19 mouse cellular contexts compared by ENCODE assay signal in genomic region chr9:115966746-115967145, GRCm38 (mm10). TPM values are rescaled to one million over a fixed set of nuclear protein-coding genes. Genes with fewer than 3 reads are reported as not detected.
DNase-seq lines count a peak whose midpoint lies in the region; ATAC-seq lines count a peak whose summit lies in the region.
"Had no signal": no experiment of that assay in that cellular context is flagged by ENCODE, and none has a peak within 500 bp of the region (broad histone marks: within the 10 kb centered on the region; RNA-seq: fewer than 3 reads in every experiment).

No protein-coding gene starts in this region.

- no peak overlapping the region for H3K27ac ChIP-seq in heart, embryonic 11.5 days (ENCODE audit: low read depth, low read length)
- H3K27ac ChIP-seq: forebrain, embryonic 13.5 days; hindbrain, postnatal 0 days; liver, embryonic 12.5 days; lung, embryonic 15.5 days; midbrain, embryonic 12.5 days; neural tube, embryonic 13.5 days had no signal

- no peak overlapping the region for H3K9ac ChIP-seq in heart, embryonic 11.5 days (ENCODE audit: low read depth, low read length)
- H3K9ac ChIP-seq: forebrain, embryonic 13.5 days; liver, embryonic 12.5 days; lung, embryonic 15.5 days; midbrain, embryonic 12.5 days; neural tube, embryonic 13.5 days had no signal

- peak; percentile 22 for DNase-seq in layer of hippocampus, adult 8-10 months (ENCODE audit: low spot score in 2 of 2)
- no peak for DNase-seq in layer of hippocampus, adult 9-10 months (ENCODE audit: low spot score)
- DNase-seq in brain, adult 2 months (ENCODE audit: low read depth, low spot score): peak; percentile 88
- peak; percentile 31 to 36 for DNase-seq in frontal cortex, postnatal 14 days (ENCODE audit: low spot score in 2 of 2)
- peak; percentile 41 to 70 for DNase-seq in right cerebral cortex, postnatal 10 days (ENCODE audit: low spot score in 2 of 2)
- DNase-seq in cerebellum, adult 8-10 months: no peak
- DNase-seq: cerebellum, postnatal 10 days; heart, postnatal 4 days; kidney, adult 18-20 months; kidney, postnatal 25 days; spleen, adult 18-20 months had no signal

- no peak for ATAC-seq in heart, embryonic 11.5 days (replicated peaks; ENCODE audit: insufficient number of reproducible peaks, low FRiP score, low TSS enrichment)
- ATAC-seq: forebrain, embryonic 13.5 days; hindbrain, postnatal 0 days; liver, embryonic 12.5 days had no signal

- H3K36me3 ChIP-seq in heart, embryonic 11.5 days (ENCODE audit: control insufficient read depth, insufficient read depth, low read length): no peaks in the 10 kb centered on the region
- H3K36me3 ChIP-seq: liver, embryonic 12.5 days; lung, embryonic 15.5 days; midbrain, embryonic 12.5 days; neural tube, embryonic 13.5 days had no signal

- WGBS in heart, embryonic 11.5 days (ENCODE audit: insufficient replicate concordance): 82% methylated on average over 5 of the region's 5 CpGs

- H3K4me2 ChIP-seq in heart, embryonic 11.5 days: no peak overlapping the region
- H3K4me2 ChIP-seq: forebrain, embryonic 13.5 days; liver, embryonic 12.5 days; lung, embryonic 15.5 days; midbrain, embryonic 12.5 days; neural tube, embryonic 13.5 days had no signal

- H3K27me3 ChIP-seq in heart, embryonic 11.5 days (ENCODE audit: control insufficient read depth, insufficient read depth, low read length): no peaks in the 10 kb centered on the region
- H3K27me3 ChIP-seq: forebrain, embryonic 13.5 days; liver, embryonic 12.5 days; lung, embryonic 15.5 days; midbrain, embryonic 12.5 days; neural tube, embryonic 13.5 days had no signal

- H3K4me3 ChIP-seq in heart, embryonic 11.5 days (ENCODE audit: low read depth, low read length): no peak overlapping the region
- H3K4me3 ChIP-seq: forebrain, embryonic 13.5 days; liver, embryonic 12.5 days; lung, embryonic 15.5 days; midbrain, embryonic 12.5 days; neural tube, embryonic 13.5 days had no signal

- H3K4me1 ChIP-seq in heart, embryonic 11.5 days (ENCODE audit: control insufficient read depth, insufficient read depth, low read length): no peaks in the 10 kb centered on the region
- H3K4me1 ChIP-seq: forebrain, embryonic 13.5 days; liver, embryonic 12.5 days; lung, embryonic 15.5 days; midbrain, embryonic 12.5 days; neural tube, embryonic 13.5 days had no signal

- no peaks in the 10 kb centered on the region for H3K9me3 ChIP-seq in heart, embryonic 11.5 days (replicated peaks; ENCODE audit: control insufficient read depth, low read length)
- H3K9me3 ChIP-seq: liver, embryonic 12.5 days; lung, embryonic 15.5 days; midbrain, embryonic 12.5 days; neural tube, embryonic 13.5 days had no signal

RNA-seq across cellular contexts. Expression of gene Gadl1, which starts 57.5 kb away (rescaled TPM):
- total RNA-seq in layer of hippocampus, adult 8-10 months (2022): 1 to 10 TPM in 2 of 4 experiments, under 1 TPM in 2; 0.45 to 2.3 (median 1.5) TPM
- 0.97 and 1.2 TPM in 2 replicates for polyA plus RNA-seq in heart, embryonic 11.5 days (2014; fragmentation: Nextera tagmentation; extraction: Ambion mirVana)
- total RNA-seq: hindbrain, postnatal 0 days had no signal
- polyA plus RNA-seq: gonadal fat pad, adult 2 months had no signal

Comparison
In these comparisons a context has a peak if more than half of its experiments do, and no peak if none do; other contexts are left out.
1. DNase-seq: peak in layer of hippocampus, adult 8-10 months (2 of 2), brain, adult 2 months (single experiment), frontal cortex, postnatal 14 days (2 of 2) and right cerebral cortex, postnatal 10 days (2 of 2); none in layer of hippocampus, adult 9-10 months (single experiment) and cerebellum, adult 8-10 months (single experiment).